Mouse (Mus musculus) brain, adult 2 months (tissue): ENCODE data around the gene Cntd1.
"Not testable (repeated sequence)": the region's sequence is repeated elsewhere in the genome, so short reads cannot be mapped to it uniquely, and the experiment has no call there.

Experiments used
- DNase-seq: peaks from one replicate; pipeline ENCODE4 v3.0.0; 2011; ENCODE audit warnings: low read depth, low spot score

The Cntd1 gene

DNA sequence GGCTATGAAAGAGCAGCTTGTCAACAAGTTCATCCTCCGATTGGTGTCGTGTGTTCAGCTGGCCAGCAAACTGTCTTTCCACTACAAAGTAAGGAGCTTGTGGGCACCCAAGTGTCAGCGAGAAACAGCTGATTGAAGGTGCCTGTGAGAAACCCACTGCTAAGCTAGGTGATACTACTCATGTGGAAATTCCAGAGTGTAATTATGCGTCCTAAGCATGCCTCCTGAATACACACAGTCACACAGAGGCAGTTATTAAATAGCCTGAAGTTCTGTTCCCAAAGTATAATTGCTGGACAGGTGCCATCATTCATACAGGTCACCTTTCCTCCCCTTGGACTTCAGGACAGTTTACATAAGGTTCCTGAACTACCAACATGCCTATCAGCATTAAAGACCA is 5.0 kb downstream of the Cntd1 start:
- DNase-seq, result no peak

DNA sequence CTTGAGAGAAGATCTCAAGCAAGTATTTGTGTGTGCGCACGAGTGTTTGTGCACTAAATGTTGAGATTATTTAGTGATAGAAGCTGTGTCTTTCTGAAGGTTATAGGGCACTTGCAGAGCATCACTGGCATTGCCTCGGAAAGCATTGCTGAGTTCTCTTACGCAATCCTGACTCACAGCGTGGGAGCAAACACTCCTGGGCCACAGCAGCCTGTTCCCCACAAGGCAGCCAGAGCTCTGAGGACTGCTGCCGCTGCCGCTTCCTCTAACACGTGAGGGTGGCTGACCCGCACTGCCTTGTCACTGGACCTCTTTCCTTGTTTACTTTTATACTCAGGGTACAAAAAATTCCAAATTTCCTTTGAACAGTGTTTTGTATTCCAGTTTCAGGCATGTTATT is 8.5 kb downstream of the Cntd1 start:
- peak; percentile 70 for DNase-seq

DNA sequence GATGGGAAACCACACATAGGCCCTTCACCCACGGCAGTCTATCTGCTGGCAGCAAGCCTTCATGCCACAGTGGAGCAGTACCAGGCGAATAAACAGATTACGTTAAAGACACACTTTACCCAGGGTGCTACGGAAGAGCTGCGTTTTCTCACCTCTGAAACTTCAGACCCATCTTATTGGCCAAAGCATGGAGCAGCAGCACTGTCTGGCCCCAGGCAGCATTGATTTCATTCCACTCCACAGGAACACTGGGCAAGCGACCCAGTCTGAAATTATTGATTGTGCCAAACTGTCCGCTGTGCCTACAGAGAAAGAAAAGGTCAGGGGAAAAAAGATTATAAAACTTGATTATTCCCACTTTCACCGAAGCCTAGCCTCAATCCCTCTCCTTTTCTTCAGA is 12.4 kb downstream of the Cntd1 start:
- DNase-seq, result no peak

DNA sequence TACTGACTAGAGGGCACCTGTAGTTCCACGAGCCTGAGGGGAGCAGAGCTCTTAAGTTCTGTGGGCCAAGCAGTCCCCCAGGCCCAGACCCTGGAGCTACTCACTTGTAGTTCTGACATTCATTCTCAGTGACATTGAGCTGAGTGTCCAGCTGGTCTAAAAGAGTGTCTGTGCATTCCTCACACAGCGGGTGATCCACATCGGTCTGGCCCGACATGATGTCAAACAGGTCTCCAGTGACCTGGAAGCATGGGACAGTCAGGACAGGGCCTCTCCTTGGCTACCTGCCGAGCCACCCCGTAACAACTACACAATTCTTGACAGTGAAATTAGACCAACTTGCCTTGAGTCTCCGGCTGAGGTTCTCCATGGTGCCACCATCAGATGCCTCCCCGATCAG is 16.4 kb downstream of the Cntd1 start:
- DNase-seq, result no peak

DNA sequence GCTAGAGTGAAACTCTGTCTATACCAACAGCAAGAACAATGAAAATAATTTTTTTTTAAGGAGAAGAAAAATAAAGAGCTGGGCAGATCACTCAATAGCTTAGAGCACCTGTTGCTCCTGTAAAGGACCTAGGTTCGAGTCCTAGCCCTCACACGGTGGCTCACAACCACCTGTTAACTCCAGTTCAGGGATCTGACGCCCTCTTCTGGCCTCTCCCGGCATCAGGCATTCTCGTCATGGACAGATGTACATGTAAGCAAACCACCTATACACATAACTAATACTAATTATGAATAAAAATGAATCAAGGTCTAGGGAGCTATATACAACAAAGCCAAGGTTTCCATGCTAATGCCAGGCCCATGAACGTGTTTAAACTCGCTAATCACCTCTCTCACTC is 22.1 kb downstream of the Cntd1 start:
- DNase-seq, result no peak

DNA sequence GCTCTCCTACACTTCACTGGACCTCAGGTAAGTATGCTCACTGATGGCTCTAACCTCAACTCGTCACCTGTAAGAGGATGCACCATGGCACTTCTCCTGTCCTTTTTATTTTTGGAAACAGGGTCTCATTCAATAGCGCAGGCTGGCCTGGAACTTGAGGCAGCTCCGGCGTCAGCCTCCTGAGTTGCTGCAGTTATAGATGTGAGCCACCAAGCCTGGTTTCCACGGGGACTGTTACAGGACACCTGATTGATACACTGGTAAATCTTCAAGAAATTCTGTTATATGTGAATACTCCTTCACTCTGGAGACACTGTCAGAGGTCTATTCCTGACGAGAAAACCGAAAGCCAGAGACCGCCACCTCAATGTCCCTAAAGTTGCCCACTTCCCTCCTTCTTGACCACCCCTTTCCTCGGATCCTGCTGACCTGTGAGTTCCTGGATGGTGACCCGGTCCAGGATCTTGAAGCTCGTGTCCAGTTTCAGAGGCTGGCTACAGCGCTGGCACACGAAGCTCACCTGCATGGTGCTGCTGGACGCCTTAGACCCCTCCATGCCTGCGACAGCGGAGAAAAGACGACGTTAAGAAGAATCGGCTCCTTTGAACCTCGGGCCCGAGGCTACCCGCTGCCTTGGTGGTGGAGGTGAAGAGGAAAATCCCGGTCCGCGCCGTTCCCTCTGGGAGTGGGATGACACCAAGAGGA is 22.6 kb downstream of the Cntd1 start:
- no peak for DNase-seq

DNA sequence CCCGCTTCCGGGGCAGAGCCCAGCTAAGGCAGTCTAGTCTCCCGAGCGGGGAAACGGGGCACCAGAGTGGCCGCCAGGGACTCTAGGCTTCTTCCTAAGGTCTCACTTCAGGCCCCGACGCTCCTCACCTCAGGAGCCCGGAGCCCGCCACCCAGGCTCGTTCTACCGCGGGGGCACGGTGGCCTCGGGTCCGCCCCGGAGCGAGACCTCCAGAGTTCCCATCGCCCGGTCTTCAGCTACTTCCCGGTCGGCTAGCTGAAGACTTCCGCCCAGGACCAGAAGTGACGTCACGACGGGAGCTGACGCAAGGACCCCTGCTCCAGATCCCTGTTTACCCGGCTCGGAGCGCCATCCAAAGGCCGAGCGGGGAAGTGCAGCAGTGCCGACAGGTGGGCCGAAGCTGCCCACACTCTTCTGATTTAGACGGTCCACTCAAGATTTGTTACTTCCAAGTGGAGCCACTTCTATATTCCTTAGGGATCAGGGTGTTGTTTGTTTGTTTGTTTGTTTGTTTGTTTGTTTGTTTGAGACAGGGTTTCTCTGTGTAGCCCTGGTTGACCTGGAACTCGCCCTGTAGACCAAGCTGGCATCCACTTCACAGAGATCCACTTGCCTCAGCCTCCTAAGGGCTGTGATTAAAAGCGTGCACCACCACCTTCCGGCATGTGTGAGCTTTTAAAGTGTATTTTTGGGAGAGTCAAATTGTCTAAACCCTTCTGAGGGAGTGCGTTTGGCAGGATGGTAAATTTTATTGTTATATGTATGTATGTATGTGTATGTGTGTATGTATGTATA is 23.4 kb downstream of the Cntd1 start, which contains the start of gene Becn1:
Gene Becn1, minus strand, starts transcription at position 283 of the 795 bp plus-strand sequence.
- peak; percentile 98 for DNase-seq

DNA sequence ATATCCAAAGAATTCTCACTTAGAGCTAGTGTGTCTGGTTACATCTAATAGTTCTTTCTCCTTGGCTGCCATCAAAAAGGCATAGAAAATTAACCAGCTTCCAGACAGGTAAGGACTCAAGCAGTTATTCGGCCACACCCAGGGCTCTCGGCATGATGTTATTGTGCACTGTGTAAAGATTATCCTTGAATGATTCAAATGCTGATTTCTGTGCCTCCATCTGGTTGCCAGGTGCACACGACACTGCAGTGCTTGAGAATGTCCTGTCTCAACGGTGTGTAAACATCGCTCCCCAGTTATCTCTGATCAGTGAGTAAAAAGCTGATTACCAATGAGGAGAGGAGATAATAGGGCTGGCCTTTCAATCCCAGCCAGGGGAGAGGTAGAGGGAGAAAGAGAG is 28.9 kb downstream of the Cntd1 start:
- DNase-seq, result no peak

DNA sequence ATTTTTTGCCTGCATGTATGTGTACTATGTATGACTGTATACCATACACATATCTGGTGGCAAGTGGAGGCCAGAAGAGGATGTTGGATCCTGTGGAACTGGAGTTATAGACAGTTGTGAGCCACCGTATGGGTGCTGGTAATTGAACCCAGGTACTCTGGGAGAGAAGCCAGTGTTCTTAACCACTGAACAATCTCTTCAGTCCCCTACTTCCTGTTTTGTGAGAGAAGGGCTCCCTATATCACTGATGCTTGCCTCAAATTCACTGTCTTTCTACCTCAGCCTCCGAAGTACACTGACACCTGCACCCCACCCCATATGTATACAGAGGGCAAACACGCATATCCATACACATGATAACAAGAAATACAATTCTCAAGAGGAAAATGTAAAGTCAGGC is 32.3 kb downstream of the Cntd1 start:
- no peak for DNase-seq

DNA sequence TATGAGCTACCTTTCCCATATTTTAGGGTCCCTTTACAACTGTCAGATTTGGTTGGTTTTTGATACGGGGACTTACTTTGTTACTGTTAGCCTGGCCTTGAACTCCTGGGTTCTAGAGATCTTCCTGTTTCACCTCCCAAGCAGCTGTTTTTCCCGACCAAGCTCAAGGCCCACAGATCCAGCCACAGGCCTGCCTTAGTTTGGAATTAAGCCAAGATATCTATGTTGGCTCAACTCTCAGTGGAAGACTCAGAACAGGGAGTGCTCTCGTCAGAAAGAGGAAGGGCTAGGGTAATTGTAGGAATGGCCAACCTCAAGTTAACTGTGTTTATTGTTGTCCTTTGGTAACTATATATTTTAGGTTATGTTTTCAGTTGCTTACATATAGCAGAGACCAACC is 33.3 kb downstream of the Cntd1 start:
- no peak for DNase-seq

DNA sequence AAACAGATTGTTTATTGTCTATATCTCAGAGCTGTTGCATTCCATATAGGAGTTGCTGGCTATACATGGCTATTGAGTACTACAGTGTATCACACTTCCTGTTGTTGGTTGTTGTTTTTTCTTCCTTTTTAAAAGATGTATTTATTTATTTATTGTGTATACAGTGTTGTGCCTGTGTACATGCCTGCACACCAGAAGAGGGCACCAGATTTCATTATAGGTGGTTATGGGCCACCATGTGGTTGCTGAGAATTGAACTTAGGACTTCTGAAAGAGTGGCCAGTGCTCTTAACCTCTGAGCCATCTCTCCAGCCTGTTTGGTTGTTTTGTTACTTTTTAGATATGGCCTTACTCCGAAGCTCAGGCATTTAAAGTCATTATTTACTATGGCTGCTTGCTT is 35.8 kb downstream of the Cntd1 start:
- no peak for DNase-seq

DNA sequence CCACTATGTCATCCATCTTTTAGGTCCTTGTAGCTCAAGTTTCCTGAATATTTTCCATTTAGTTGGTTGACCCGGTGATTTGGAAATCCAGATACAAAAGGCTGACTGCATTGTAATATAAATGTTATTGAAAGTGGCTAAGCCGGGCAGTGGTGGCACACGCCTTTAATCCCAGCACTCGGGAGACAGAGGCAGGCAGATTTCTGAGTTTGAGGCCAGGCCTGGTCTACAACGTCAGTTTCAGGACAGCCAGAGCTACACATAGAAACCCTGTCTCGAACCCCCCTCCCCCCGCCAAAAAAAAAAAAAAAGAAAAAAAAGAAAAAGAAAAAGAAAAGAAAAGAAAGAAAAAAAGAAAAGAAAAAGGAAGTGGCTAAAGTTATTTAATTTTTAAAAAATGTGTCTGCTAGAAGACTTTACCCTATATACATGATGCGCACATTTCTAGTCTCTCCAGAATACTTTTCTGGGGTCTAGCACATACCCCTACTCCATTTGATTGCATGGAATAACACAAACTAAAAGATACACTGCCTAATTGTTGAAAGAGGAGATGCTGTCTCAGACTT is 36.4 kb downstream of the Cntd1 start:
- DNase-seq, result no peak

DNA sequence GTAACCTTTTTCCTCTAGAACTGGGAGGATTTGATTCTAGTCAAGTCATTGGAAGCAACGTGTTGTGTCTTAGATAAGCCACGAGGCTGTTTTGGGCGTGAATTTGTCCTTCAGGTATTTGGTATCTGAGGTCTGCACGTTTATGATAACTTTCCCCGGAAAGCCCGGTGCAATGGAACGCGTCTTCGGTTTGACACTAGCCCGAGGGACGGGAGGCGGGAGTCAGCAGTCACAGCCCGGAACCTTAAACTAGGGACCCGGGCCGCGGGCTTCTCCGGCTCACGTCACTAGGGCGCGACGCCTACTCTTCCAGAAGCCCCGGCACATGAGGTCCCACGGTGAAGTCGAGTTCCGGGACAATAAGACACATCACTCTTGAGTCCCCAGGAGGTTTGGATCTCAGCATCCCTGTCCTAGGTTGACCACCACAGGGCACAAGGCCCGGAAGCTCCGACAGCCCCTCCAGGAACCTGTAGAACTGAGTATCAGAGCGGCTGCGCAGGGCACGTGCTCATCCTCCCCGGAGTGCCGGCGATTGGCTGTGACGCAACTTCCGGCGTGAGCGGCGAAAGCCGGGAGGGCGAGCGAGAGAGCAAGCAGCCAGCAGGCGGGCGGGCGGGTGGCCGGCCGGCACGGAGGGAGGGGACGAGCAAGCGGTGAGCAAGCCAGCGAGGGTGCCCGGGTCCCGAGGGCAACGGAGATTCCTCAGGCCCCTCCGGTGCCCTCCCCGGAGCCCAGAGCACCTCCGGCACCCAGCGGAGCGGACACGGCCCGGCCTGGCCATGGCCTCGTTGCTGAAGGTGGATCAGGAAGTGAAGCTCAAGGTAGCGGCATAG is 37.1 kb downstream of the Cntd1 start, which contains the start of gene Psme3:
Gene Psme3, plus strand, starts transcription at position 549 of the 836 bp plus-strand sequence.
- DNase-seq, result peak; percentile 97

DNA sequence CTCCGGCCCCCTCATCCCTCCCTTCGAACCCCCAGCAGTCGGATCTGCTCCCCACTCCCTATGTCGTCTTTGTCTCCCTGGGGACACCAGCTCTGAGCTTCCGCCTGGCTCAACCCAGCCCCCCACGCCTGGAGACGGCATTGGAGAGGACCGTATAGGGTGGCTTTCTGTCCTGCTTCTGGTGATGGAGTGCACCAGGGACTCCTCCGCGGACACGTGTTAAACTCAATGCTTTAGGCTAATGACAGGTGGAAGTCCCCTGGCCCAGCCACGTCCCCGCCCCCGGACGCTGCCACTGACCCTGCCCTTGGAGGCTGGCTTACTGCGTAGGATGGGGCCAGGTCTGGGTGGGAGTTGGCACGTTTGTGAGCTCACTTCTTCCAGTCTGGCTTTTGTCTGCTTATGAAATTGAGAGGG is 37.7 kb downstream of the Cntd1 start:
- no peak for DNase-seq

DNA sequence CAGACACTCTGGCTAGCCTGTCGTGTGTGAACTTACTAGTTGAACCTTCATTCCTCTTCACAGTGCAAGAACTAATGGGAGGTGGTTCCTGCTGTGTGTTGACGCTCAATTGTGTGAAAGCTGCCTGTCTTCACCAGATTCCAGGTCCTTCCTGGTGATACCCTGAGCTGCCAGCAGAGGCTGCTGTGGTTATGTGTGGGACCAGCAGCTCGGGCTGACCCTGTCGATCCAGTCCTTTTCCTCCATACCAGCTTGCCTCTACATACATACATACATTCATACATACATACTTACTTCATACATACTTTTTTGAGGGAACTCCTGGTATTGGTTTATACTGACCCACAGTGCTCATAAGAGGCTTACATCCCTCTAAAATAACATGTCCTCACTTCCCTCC is 44.8 kb downstream of the Cntd1 start:
- DNase-seq, result peak; percentile 82

DNA sequence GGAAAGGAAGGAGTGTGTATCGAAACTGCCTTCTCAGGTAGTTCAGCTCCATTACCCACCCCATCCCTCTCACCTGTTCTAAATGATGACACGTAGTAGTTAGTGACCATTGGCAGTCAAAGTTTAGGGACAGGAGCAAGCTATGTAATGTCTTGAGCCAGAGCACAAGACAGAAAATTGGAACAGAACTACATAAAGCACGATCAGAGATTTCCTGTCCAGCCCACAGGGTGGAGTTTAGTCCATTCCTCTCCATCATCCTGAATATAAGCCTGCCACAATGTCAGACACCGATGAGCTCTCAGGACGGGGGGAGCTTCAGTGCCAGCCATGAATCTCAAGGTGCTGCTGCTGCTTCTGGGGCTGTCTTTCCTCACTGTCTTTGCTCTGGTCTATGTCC is 46.0 kb downstream of the Cntd1 start, which contains the start of gene Aoc2:
Gene Aoc2, plus strand, starts transcription at position 301 of the 400 bp plus-strand sequence.
- DNase-seq, result no peak

DNA sequence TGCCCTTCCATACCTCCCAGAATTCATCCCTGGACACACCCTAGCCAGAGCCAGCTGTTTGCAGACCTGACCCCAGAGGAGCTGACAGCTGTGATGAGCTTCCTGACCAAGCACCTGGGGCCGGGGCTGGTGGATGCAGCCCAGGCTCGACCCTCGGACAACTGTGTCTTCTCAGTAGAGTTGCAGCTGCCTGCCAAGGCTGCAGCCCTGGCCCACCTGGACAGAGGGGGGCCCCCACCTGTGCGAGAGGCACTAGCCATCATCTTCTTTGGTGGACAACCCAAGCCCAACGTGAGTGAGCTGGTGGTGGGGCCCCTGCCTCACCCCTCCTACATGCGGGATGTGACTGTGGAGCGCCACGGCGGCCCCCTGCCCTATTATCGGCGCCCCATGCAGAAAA is 46.4 kb downstream of the Cntd1 start:
- not testable (repeated sequence) for DNase-seq

DNA sequence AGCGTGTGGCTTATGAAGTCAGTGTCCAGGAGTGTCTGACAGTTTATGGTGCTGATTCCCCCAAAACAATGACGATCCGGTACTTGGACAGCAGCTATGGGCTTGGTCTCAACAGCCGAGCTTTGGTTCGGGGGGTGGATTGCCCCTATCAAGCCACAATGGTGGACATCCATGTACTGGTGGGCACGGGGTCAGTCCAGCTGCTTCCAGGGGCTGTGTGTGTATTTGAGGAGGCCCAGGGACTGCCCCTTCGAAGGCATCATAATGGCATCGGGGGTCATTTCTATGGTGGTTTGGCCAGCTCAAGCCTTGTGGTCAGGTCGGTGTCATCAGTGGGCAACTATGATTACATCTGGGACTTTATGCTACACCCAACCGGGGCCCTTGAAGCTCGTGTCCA is 47.3 kb downstream of the Cntd1 start:
- no peak for DNase-seq

DNA sequence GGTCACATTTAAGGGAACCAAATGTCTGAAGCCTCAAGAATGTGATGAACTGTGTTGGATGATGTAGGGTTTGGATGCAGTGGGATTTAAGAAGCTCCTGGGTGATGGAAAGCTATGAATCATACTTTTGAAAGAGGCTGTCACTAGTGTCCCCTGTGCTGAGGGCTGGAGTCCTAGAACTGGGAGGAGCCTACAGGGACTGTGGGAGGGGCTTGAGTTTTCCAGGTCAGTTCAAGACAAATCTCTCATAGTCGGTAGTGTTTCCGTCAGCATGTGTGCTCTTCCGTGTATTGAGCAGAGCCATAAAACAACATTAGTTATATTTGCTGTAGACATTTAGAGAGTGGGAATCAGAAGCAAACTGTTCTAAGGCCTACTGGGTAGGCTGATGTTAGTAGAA is 48.5 kb downstream of the Cntd1 start:
- DNase-seq, result no peak

DNA sequence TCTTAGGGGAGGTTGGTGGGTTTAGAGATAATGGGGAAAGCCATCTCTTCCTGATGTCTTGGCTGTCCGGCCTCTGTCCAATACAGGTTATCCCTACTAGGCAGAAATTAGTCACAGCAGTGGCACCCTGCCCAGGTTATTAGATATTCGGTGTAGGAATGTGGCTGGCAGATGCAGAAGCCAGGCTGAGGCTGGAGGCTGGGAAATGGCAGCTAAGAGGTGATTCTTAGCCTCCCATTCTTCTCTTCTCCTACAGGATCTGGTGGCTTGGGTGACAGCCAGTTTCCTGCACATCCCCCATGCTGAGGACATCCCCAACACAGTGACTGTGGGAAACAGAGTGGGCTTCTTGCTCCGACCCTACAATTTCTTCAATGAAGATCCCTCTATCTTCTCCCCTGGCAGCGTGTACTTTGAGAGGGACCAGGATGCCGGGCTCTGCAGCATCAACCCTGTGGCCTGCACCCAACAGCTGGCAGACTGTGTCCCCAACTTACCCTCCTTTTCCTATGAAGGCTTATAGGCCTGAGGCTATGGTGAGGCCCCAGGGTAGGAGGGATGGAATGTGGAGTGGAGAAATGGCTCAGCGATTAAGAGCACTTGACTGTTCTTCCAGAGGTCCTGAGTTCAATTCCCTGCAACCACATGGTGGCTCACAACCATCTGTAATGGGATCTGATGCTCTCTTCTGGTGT is 50.3 kb downstream of the Cntd1 start:
- peak; percentile 14 for DNase-seq

DNA sequence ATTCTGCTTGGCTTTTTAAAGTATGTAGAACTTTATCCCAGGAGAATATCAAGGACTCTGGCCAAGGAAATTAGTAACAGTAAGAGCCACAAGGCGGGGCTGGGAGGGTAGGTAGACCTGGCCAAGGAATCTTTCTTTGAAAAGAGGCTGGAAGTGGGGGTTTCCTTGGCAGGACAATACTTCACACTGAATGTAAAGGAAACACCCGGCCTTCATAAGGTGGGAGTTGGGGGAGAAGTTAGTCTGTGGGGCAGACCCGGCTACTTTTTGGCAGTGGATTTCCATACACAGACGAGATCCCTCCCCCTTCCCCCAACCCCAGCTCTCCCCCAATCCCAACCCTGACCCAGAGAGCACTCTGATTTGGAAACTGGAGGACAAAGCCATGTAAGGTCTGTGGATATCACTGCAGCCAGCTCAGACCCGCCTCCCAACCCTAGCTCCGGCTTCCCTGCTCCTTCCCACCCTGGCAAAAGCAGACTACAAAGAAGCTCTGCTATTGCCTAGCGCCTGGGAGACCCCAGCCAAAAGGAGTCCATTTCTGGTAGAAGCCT is 51.6 kb downstream of the Cntd1 start, which contains the start of gene Aoc3:
Gene Aoc3, plus strand, starts transcription at position 235 of the 554 bp plus-strand sequence.
- no peak for DNase-seq
